Mouse (Mus musculus) gastrocnemius, postnatal 10 days (tissue): Measurements from ENCODE around the gene Pds5a. TPM values are rescaled to one million over a fixed set of nuclear protein-coding genes. Genes with fewer than 3 reads are reported as not detected.
"Not testable (repeated sequence)": the region's sequence is repeated elsewhere in the genome, so short reads cannot be mapped to it uniquely, and the experiment has no call there.

ENCODE experiments used
- DNase-seq: peaks from one replicate; pipeline ENCODE4 v3.0.0; 2021; ENCODE audit warnings: mixed read lengths
- total RNA-seq, 2 experiments: library from RNA; stranded (reverse); gene quantifications; 2 replicates each; pipeline ENCODE4 v1.2.3; 2021

Gene Pds5a
- total RNA-seq, 2 experiments from 2014 or later: 47.5 to 59.1 TPM

DNA sequence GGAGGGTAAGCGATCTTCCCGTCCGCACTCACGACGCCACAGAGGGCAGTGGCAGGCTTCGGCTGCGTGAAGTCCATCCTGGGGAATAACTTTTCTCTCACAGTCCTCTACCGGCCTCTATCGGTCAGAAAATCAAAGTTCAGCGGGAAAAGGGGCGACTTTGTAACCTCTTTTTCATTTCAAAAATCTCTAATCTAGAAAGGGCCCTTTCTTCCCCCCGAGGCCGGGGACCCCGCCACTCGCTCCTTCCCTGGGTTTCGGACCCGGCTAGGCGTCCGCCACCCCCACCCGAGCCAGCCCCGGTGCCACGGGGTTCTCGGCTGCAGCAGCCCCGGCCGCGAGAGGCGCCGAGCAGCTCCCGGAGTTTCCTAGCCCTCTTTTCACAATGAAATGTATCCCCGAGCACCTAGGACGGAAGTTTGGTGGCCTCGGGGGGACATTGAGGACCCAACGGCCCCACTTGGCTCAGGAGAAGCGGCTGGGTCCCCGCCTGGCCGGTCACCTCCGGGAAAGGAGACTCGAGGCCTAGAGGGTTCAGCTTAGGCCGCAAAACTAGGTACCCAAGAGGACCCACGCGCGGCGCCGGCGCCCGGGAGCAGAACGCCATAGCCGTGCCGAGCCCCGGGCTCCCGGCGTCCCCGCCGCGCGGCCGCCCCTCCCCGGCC is 1.1 kb downstream of the Pds5a start:
- DNase-seq: peak; percentile 61

DNA sequence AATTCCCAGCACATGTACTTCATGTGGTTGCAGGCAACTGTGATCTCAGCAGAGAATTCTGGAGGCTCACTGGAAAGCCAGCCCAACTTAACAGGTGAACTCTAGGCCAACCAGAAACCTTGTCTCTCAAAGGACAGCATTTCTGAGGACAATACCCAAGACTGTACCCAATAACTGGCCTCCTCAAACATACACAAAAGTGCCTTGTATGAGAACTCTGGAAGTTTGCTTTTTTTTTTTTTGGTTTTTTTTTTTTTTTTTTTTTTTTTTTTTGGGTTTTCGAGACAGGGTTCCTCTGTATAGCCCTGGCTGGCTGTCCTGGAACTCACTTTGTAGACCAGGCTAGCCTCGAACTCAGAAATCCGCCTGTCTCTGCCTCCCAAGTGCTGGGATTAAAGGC is 4.0 kb downstream of the Pds5a start:
- not testable (repeated sequence) for DNase-seq

DNA sequence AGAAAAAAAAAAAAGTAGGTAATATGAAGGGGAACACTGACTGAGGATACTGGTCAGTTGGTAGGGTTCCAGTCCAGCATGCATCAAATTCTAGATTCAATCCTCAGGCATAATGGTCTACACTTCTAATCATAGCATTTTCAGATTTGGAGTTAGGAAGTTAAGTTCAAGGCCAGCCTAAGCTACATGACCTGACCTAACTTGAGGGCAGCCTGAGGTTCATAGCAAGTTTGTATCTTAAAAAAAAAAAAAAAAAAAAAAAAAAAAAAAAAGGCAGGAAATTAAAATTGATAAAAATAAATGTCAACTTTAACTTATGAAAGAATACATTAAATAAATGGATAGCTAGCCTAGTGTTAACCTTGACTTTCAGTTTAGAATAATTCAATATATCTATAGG is 5.1 kb downstream of the Pds5a start:
- DNase-seq: no peak

DNA sequence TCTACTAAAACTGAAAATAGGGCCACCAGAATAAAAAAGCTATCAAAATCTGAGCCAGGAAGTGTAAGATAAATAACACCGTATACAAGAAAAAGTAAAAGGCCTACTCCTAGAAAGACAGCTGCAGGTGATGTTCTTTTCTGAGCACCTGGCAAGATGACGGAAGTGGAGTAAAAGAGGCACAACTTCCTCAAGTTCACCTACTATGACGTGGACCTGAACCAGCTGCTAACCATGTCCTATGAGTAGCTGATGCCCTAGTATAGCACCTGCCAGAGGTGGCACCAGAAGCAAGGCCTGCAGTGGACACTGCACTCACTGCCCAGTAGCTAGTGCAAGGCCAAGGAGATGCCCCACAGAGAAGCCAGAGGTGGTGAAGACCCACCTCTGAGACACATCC is 9.3 kb downstream of the Pds5a start:
- DNase-seq: no peak

DNA sequence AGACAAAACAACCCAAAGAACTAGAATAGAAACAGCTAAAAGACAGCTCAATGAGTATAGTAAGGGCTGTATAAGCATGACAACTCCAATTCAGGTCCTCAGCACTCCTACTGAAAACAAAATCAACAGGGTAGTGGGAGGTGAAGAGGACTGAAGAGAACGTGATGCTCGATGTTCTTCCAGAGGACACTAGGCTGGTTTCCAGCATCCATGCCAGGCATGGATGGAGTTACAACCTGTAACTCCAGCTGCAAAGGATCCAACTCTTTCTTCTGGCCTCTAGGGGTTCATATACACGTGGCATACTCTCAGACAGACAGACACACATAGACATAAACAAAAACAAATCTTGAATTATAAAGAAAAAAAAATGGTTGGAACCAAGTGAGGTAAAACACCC is 11.3 kb downstream of the Pds5a start:
- no peak for DNase-seq

DNA sequence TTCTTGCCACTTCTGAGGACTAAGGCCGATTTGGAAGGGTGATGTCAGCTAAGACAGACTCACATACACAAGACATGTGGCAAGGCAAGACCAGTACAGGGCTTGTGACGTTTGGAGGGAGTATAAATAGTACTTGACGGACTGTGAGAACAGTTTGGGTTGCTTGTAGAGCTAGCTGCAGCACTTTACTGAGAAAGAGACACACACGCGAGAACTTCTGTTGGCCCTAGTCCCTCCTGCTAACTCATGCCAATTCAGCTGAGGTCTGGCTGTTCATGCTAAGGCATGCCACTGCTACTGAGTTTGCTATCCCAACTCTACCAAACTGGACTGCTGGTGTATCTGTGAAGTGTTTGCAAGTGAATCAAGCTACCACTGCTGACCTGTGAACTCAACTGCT is 19.2 kb downstream of the Pds5a start:
- no peak for DNase-seq

DNA sequence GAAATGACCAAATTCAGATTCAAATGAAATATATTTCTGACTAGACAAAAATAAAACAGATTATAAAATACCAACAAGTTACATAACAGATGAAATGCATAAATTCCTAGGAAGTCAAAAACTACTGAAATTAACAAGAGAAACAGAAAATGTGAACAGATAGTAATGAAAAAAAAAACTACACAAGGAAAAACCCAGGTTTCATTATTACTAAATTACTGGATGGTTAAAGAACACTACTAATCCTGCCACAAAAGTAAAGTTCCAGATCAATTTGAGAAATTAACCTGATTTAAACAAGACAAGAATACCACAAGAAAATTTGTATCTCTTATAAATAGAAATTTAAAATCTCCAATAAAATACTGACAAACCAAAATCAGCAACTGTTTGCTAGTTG is 25.9 kb downstream of the Pds5a start:
- DNase-seq: no peak

DNA sequence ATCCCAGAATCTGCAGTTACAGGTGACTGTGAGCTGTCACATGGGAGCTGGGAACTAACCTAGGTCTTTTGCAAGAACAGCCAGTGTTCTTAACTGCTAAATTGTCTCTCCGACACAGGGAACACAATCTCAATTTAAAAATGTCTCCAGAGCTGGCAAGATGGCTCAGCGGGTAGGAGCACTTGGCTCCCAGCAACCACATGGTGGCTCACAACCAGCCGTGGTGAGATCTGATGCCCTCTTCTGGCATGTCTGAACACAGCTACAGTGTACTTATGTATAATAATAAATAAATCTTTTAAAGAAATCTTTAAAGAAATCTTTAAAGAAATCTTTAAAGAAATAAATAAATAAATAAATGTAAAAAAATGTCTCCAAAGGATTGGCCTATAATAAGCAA is 30.4 kb downstream of the Pds5a start:
- DNase-seq: no peak

DNA sequence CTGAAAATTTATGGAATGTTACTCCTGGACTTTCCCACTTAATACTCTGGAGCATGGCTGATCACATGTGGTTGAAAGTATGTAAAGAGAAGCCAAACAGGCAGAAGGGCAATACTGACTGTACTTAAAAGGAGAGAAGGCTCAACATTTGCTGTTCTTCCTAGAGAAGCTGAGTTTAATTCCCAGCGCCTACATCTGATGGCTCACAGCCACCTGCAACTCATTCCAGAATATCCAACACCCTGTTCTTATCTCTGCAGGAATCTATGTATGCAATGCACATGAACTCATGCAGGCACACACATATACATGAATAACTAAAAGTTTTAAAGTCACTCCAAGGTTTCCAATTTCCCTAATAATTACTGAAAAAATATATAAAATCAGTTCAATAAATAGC is 32.7 kb downstream of the Pds5a start:
- no peak for DNase-seq

DNA sequence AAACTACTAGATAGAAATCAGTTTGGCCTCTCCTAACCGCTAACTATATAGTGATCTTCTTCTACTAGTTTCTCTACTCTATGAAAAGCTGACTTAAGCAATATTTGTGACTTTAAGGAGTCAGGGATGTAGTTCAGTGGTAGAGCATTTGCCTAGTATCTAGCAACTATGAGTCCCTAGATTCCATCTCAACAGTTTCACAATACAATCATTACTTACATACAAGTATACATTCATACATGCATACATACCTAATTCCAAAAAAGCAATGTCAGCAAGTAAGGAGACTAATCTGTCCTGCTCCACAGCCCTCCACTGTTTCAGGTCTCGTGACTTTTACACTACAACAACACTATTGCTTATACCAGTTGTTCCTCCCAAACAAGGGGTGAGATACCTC is 36.1 kb downstream of the Pds5a start:
- DNase-seq: no peak

DNA sequence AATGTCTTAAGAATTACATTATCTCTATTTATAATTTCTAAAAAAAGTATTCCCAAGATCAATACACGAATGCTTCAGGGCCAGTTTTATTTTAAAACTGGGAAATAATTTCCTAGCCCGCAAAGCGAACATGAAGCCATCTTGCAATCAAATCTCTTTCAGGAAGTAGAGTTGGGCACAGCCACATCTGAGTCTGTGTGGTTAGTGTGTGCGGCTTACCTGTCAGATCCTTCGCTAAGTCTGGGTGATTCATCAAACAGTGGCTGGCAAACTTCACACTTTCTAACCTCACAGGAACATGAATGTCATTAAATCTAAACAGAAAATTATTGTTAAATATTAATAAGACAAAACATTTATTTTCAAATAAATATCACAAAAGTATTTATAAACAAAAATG is 44.3 kb downstream of the Pds5a start:
- no peak for DNase-seq

DNA sequence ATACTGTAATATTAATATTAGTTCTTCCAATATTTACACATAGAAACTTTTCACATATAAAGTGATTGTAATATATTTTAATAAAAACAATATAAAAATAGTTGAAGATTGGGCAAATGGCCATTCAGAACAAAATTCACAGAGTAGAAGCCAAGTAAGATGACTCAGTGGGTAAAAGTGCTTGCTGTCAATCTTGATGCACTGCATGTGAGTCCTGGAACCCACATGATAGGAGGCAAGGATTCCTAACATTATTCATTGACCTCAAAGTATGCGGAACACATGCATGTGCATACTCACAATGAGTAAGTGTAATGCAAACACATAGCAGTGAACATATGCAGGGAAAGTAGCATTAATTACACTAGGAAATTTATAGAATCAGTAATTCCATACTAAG is 59.2 kb downstream of the Pds5a start:
- no peak for DNase-seq

DNA sequence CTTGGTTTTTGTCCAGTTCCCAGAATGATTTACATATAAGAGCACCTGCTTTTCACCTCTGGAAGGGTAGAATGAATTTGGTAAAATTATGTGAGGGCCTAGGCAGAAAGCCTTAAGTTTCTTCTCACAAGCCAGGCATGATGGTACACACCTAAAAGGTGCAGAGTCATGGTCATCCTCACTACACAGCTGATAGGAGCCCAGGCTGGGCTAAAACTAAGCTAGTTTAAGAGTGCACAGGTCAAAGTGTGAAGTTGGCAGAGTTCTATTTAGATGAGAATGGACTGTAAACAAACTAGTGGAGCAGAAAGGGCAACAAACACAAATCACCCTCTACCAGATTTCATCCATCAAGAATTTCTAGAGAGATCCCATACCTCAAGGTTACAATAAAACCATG is 73.7 kb downstream of the Pds5a start:
- DNase-seq: no peak

DNA sequence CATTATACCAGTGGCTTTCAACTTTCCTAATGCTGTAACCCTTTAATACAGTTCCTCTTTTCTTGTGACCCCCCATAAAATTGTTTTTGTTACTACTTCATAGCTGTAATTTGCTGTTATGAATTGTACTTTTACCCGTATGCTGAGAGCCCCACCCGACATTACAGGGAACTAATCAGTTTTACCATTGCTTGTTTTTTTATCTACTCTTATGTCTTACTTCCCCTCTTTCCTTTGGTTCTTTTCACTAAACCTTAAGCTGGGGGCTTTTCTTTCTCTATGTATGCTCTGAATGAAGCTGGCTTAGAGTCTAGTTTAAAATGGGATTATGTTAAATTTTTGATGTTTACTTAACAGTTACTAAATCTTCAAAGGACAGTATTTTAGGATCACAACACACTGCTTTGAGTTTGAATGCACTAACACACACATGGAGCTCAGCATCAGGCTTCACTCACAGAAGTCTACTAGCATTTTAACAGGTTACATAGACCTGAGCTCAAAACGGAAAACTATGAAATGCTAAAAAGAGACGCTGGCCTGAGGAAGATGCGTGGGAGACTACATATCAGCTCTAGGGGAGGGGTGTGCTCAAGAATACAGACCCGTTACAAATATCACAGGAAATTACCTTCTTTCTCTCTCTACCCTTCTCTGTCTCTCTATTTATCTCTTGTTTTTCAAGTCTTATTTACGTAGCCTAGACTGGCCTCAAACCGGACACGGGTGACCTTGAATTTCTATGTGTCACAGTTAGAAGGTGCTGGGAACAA is 84.7 kb downstream of the Pds5a start:
- no peak for DNase-seq

DNA sequence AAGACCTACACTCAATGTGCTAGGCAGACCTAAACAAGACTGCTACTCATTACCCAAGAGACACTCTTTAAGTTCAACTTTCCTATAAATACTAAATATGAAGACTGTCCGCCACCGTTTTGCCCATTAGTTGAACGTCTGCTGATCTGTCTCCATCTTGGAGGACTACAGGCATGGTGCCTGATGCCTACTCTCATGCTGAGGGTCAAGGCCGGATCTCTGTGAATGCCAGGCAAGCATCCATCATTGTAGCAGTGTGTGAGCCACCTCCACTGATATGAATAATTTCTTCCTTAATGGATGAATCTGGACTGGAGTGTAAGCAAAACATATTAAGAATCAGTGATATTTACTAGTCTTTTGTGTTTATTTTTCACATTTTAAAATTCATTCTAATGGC is 87.5 kb downstream of the Pds5a start:
- no peak for DNase-seq

DNA sequence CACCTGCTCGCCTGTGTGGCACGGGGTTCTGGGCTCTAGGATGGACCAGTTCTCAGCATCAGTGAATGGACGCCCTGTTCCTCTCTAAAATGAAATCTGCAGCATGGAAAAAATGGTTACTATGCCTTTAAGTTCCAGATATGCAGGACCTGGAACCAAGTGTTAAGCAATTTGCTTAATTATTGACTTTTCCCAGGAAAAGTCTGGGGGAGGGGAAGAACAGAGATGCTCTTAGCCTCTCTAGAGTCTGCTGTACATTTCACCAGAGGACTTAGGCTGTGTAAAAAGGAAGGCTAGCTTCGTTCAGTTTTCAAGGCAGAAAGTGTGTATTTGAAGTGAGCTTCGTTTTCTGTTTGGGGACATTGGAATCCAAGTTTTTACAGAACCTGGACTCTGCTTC is 88.3 kb downstream of the Pds5a start:
- DNase-seq: no peak

DNA sequence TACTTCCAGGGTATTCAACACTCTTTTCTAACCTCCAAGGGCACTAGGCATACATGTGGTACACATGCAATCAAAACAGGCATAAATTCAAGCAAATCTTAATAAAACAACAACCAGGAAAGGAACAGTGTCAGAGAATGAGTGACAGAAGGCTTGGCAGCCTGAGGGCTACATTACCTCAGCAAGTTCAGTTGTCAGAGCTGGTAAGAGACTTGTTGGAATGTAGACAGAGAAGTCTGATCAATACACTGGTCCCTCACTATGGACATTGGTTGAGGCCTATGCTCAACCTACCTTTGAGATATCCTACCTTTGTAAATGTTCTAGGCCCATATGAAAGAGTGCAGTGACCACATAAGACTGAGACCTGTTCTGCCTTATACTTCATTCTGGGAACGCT is 91.3 kb downstream of the Pds5a start:
- DNase-seq: no peak

DNA sequence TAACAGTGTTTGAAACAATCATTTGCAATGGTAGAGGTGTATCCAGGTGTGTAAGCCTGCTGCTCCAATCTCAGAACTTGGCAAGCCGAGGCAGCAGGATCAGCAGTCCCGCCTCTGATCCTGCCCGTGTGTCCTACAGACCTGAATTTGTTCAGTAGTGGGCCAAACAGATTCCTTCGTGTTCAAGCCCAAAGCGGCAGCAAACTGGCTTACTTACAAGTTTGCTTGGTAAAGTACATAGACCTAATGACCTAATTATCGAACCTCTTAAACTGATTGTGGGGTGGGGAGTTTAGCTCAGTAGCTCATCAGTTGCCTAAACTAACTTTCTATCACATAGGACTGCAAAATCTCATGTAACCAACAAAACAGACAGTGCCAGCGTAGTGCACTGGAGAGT is 98.4 kb downstream of the Pds5a start:
- no peak for DNase-seq

DNA sequence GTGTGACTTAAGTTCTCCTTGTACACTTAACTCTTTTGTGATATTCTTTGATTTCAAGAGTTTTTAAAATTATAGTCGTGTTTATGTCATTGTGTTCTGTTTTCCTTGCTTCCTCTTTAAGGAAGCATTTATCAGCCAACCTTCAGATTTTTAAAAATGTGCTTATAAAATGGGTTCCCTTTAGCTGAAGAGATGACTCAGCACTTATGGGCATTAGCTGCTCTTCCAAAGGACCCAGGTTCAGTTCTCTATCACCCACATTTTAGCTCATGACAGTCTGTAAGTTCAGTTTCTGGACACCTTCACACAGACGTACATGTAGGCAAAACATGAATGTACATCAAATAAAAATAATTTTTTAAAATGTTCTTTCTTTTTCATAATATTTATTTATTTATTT is 105.7 kb downstream of the Pds5a start:
- DNase-seq: no peak

DNA sequence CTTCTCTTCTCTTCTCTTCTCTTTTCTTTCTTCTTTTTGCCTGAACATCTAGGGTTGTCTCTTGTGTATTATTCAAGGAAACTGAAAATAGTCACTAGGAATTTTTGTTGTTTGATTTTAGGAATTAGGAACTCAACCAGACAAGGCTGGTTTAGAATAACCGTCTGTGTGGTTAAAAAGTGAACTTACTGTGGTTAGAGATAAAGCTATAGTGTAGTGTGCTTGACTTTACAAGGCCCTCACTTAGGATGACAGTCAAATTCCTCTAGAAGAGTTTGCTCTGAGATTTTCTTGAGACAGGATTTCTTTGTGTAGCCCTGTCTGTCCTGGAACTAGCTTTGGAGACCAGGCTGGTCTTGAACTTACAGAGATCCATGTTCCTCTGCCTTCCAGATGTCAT is 107.9 kb downstream of the Pds5a start:
- DNase-seq: no peak

DNA sequence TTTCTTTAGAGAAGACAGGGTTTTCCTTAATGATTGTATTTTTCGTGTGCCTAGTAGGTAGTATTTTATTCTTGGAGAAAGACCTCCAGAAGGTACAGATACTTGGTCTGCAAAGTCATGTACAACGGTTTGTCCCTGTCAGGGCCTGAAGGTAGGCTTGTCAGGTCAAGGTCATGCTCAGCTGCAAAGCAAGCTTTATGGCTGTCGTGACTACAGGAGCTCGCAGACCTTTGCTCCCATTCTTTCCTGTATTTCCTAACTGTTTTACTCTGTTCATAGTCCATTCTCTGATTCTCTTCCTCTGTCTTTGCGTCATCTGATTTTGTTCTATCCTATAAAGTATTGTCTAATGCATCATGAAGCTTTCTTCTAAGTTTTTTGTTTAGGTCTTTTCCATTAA is 111.8 kb downstream of the Pds5a start:
- no peak for DNase-seq

DNA sequence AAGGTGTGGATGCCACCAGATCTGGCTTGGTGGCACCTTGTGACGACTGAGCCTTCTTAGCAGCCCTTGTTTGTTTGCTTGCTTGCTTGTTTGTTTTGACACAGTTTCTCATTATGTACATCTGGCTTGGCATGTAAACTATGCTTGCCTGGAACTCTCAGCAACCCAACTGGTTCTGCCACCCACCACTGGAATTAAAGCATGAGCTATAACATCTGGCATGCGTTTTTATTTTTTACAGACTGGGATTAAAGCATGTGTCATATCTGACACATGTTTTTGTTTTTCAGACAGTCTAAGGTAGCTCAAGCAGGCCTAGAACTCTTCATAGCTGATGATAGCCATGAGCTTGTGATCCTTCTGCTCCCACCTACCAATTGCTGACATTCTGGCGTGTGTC is 119.5 kb downstream of the Pds5a start:
- DNase-seq: no peak

DNA sequence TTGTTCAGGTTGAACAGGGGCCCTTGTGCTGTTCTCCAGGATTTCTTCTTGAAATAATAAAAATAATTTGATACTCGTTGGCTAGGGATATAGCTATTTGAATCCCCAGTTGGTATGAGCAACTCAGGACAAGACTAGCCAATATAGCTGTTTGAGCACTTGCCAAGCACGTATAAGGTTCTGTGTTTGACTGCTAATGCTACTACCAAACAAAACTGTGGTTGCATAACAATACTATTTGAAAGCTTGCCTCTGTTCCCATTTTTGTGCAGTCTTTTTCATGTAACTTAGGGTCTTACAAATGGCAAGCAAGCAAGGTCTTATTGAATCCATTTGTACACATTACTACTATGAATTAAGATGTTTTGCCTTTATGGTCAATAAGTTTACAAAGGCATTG is 122.2 kb downstream of the Pds5a start:
- DNase-seq: no peak

DNA sequence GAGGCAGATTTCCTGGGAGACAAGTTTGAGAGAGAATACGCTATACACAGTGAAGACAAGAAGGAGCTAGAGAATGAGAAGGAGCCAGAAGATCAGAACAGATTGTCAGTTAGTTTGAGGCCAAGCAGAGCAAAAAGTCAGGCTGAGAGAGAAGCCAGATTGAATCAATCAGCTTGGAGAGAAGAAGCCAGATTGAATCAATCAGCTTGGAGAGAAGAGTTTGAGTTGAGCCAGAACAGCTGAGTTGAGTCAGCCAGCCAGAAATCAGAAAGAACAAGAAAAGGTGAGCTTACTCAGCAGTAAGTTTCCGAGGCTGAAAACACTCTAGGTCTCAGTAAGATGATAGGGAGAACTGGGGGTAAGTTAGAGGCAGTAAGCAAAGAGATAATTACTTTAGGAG is 123.2 kb downstream of the Pds5a start:
- no peak for DNase-seq
